Mouse (Mus musculus): ENCODE data around the gene Rmnd1. TPM values are rescaled to one million over a fixed set of nuclear protein-coding genes. Genes with fewer than 3 reads are reported as not detected.
A peak's percentile ranks its signal among the peaks of the same experiment; 100 is the strongest.

The Rmnd1 gene
- total RNA-seq, 2 experiments from 2014 or later = 38.2 to 39.2 TPM

DNA sequence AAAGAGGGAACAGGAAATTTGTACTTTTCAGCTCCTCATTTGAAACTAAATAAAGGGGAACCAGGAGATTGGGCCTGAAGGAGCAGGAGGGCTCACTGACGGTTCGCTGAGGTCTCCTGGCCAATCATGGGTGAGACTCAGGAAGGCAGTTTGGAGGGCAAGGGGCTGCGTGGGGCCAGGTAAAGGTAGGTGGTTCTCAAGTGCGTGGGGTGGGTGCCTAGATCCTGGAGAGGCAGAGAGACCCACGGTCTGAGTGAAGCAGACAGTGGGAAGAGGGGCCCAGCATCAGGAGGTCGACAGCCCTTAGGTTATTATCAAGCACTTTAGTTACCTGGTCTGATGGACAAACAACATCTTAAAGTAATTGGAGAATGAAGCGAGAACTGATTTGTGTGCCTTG, 57.9 kb downstream of the Rmnd1 start:
- H3K4me3 ChIP-seq = no peak overlapping the region
- intact Hi-C loops (cut with DNase I) = no loop called here
- H3K27ac ChIP-seq = no peak overlapping the region
- TF ChIP-seq CTCF (IDR thresholded peaks at IDR 0.05) = no peak
- no peak for DNase-seq (ENCODE audit: extremely low spot score in 1 of 2, low spot score in 2 of 2)

DNA sequence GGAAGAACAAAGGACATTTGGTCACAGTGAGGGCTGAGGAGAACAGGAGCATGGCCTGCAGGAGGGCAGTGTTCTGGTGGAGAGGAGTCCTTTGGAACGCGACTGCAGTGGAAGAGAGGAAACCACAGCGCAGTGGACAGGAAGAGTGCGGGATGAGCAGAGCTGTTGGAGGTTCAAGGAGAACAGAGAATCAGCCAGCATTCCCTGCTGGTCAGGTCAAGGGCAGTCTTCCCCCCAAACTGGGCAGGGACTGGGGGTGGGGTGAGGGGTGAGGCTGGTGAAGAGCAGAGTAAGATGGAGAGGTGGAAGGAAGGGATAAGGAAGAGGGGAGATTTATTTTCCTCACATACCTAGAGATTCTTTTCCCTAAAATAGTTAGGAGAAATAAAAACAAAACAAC, 58.6 kb downstream of the Rmnd1 start:
- no peak overlapping the region for H3K27ac ChIP-seq
- no peak for DNase-seq (ENCODE audit: extremely low spot score in 1 of 2, low spot score in 2 of 2)
- TF ChIP-seq CTCF (IDR thresholded peaks at IDR 0.05) = no peak
- H3K4me3 ChIP-seq = no peak overlapping the region
- intact Hi-C loops (cut with DNase I) = loop anchor here (2.0 kb wide), 1 partner anchor 377 kb away; no protein-coding TSS in a partner anchor

DNA sequence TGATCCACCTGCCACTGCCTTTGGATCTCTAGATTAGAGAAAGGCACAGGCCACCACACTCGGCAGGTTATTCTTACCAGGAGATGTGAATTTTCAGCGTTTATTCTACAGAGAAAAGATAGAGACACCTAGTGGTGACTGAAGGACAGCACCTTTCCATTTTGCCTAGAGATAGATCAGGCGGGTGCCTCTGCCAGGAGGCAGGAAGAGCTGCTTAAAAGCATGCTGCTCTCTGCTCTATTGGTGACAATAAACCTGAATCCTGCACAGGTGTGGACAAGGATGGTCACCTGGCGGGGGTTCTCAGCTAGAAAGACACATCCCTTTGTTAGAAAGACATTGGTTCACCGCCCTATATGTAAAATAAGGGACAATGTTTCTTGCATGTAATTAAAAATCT, 60.2 kb downstream of the Rmnd1 start:
- intact Hi-C loops (cut with DNase I) = loop anchor here (2.0 kb wide), 1 partner anchor 375 kb away; no protein-coding TSS in a partner anchor

DNA sequence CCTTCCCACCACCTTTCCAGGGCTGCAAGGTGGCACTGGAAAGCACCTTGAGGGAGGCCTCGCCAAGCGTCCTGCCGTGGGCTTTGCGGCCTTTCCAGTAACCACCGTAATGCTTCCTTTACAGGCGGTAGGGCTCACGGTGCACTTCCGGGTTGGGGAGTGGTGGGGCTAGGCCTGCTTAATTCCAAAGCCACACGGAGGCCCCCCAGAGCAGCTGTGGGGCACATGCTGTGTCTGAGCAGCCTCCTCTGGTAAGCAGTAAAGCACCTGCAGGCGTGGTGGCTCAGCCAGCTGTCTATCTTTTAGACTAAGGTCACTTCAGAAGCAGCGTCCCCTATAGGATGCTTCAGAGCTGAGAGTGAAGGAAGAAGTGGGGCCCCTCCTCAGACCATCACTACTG, 62.1 kb downstream of the Rmnd1 start:
- intact Hi-C loops (cut with DNase I) = no loop called here

More for the DNA sequence above, 60.2 kb downstream of the Rmnd1 start:
- TF ChIP-seq CTCF (IDR thresholded peaks at IDR 0.05) = peak; percentile 86
- no peak overlapping the region for H3K4me3 ChIP-seq
- DNase-seq (ENCODE audit: extremely low spot score in 1 of 2, low spot score in 2 of 2) = peak; percentile 40 to 53
- H3K27ac ChIP-seq = no peak overlapping the region

DNA sequence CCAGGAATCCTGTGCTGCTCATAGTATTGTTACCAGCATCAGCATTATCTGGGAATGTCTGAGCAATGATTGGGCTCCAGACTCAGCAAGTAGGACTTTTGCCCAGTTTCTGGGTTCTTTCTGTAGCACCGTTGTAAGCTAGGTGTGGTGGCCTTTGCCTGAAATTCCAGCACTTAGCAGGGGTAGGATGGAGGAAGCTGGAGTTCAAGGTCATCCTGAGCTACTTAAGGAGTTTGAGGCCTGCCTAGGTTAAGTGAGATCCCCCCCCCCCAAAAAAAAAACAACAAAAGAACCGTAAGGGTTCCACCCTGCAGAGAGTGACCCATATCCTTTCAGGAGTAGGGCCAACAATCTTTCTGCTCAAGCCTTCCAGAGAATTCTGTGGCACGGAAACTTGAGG, 67.6 kb downstream of the Rmnd1 start:
- intact Hi-C loops (cut with DNase I) = no loop called here
- no peak for DNase-seq (ENCODE audit: extremely low spot score in 1 of 2, low spot score in 2 of 2)
- Histone ChIP-seq H3K27ac (no peak overlapping the region), H3K4me3 (no peak overlapping the region)
- TF ChIP-seq CTCF (IDR thresholded peaks at IDR 0.05) = no peak

More for the DNA sequence above, 62.1 kb downstream of the Rmnd1 start:
- DNase-seq (ENCODE audit: extremely low spot score in 1 of 2, low spot score in 2 of 2) = no peak
- no peak overlapping the region for H3K27ac ChIP-seq
- no peak overlapping the region for H3K4me3 ChIP-seq
- no peak for TF ChIP-seq CTCF (IDR thresholded peaks at IDR 0.05)

DNA sequence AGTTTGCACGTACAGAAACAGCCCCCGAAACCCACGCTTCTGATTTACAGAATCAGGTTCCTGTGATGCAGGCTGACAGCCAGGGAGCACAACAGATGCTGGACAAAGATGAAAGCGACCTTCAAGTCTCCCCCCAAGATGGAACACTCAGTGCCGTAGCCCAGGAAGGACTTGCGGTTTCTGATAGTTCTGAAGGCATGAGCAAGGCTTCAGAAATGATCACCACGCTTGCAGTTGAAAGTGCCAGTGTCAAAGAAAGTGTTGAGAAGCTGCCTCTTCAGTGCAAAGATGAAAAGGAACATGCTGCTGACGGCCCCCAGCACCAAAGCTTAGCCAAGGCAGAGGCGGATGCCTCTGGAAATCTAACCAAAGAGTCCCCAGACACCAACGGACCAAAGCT, 74.8 kb downstream of the Rmnd1 start:
- no peak for DNase-seq (ENCODE audit: extremely low spot score in 1 of 2, low spot score in 2 of 2)
- Histone ChIP-seq H3K4me3 (no peak overlapping the region), H3K27ac (no peak overlapping the region)
- intact Hi-C loops (cut with DNase I) = no loop called here
- TF ChIP-seq CTCF (IDR thresholded peaks at IDR 0.05) = no peak

DNA sequence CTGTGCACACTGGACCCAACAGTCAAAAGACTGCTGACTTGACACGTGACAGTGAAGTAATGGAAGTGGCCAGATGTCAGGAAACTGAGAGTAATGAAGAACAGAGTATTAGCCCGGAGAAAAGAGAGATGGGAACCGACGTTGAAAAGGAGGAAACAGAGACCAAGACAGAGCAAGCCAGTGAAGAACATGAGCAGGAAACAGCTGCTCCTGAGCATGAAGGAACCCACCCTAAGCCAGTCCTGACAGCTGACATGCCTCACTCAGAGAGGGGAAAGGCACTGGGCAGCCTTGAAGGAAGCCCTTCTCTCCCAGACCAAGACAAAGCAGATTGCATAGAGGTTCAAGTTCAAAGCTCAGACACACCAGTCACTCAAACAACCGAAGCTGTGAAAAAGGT, 75.5 kb downstream of the Rmnd1 start:
- no peak for TF ChIP-seq CTCF (IDR thresholded peaks at IDR 0.05)
- intact Hi-C loops (cut with DNase I) = no loop called here

DNA sequence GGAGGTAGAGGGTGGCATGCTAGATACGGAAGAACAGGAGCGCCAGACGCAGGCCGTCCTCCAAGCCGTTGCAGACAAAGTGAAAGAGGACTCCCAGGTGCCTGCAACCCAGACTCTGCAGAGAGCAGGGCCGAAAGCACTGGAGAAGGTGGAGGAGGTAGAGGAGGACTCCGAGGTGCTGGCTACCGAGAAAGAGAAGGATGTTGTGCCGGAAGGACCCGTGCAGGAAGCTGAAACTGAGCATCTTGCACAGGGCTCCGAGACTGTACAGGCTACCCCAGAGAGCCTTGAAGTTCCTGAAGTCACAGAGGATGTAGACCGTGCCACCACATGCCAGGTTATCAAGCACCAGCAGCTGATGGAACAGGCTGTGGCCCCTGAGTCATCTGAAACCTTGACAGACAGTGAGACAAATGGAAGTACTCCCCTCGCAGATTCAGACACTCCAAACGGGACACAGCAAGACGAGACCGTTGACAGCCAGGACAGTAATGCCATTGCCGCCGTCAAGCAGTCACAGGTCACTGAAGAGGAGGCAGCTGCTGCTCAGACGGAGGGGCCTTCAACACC, 76.2 kb downstream of the Rmnd1 start:
- no peak overlapping the region for H3K4me3 ChIP-seq
- intact Hi-C loops (cut with DNase I) = no loop called here
- DNase-seq (ENCODE audit: extremely low spot score in 1 of 2, low spot score in 2 of 2) = no peak
- TF ChIP-seq CTCF (IDR thresholded peaks at IDR 0.05) = no peak
- H3K27ac ChIP-seq = no peak overlapping the region

More for the DNA sequence above, 75.5 kb downstream of the Rmnd1 start:
- no peak overlapping the region for H3K4me3 ChIP-seq
- H3K27ac ChIP-seq = no peak overlapping the region
- DNase-seq (ENCODE audit: extremely low spot score in 1 of 2, low spot score in 2 of 2) = no peak

DNA sequence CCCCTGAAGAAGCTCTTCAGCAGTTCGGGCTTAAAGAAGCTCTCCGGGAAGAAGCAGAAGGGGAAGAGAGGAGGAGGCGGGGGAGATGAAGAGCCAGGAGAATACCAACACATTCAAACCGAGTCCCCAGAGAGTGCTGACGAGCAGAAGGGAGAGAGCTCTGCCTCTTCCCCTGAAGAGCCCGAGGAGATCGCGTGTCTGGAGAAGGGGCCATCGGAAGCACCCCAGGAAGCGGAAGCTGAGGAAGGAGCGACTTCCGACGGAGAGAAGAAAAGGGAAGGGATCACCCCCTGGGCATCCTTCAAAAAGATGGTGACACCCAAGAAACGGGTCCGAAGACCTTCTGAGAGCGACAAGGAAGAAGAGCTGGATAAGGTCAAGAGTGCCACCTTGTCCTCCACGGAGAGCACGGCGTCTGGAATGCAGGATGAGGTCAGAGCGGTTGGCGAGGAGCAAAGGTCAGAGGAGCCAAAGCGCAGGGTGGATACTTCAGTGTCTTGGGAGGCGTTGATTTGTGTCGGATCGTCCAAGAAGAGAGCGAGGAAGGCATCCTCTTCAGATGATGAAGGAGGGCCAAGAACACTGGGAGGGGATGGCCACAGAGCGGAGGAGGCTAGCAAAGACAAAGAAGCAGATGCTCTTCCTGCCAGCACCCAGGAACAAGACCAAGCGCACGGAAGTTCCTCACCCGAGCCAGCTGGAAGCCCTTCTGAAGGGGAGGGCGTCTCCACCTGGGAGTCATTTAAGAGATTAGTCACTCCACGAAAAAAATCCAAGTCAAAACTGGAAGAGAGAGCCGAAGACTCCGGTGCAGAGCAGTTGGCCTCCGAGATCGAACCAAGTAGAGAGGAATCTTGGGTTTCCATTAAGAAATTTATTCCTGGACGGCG, 77.6 kb downstream of the Rmnd1 start:
- Histone ChIP-seq H3K27ac (no peak overlapping the region), H3K4me3 (no peak overlapping the region)
- intact Hi-C loops (cut with DNase I) = no loop called here
- DNase-seq (ENCODE audit: extremely low spot score in 1 of 2, low spot score in 2 of 2) = no peak
- no peak for TF ChIP-seq CTCF (IDR thresholded peaks at IDR 0.05)

Other genes starting within 250 kb of the Rmnd1 start
- gene Akap12, start 166.0 kb downstream of the Rmnd1 start, total RNA-seq (2021) = 10 to 100 TPM; 17.2 to 19.9 TPM
- gene Zbtb2, start 44.3 kb downstream of the Rmnd1 start, total RNA-seq (2021) = 10 to 100 TPM in 1 of 2 experiments, 1 to 10 TPM in 1; 9.8 to 12.2 TPM
- gene Armt1, start 79 bp upstream of the Rmnd1 start, total RNA-seq (2021) = 10 to 100 TPM; 21.0 to 21.8 TPM
- under 1 TPM; 0.23 to 0.26 TPM for gene Ccdc170, start 50.1 kb upstream of the Rmnd1 start, total RNA-seq (2021)
- 1 to 10 TPM; 2.3 to 3.8 TPM for gene Esr1, start 179.2 kb upstream of the Rmnd1 start, total RNA-seq (2021)